Mouse (Mus musculus): ENCODE results near the gene Endou. TPM values are rescaled to one million over a fixed set of nuclear protein-coding genes. Genes with fewer than 3 reads are reported as not detected.
"Not testable (repeated sequence)": the region's sequence is repeated elsewhere in the genome, so short reads cannot be mapped to it uniquely, and the experiment has no call there.

Gene Endou
- polyA plus RNA-seq, 1 experiment from 2014 or later = 0.17 TPM

- H3K27me3 ChIP-seq = no peaks in the 10 kb centered on the region
- no peak for DNase-seq (ENCODE audit: low read depth, low spot score)
- ChIA-PET CTCF (interaction anchor here (4.1 kb wide), 1 partner anchor 9 kb away, joined by 19 read pairs; no protein-coding TSS in a partner anchor), POLR2A (interaction anchor here (0.5 to 0.7 kb wide), 2 partner anchors 8 to 226 kb away, joined by 3 to 4 read pairs; no protein-coding TSS in a partner anchor)
- TF ChIP-seq CTCF (IDR thresholded peaks at IDR 0.05) = no peak
- in situ Hi-C loops (cut with MboI; ENCODE audit: low pct_unique_long_range_greater_than_20kb) = no loop called here
- ATAC-seq = no peak
Measured at GRCm38 (mm10) chr15:97675927-97676326, 55.2 kb downstream of the Endou start.

- in situ Hi-C loops (cut with MboI; ENCODE audit: low pct_unique_long_range_greater_than_20kb) = loop anchor here (25.0 kb wide), 1 partner anchor 712 kb away; no protein-coding TSS in a partner anchor
- DNase-seq (ENCODE audit: low read depth, low spot score) (no peak), ATAC-seq (no peak)
- no peaks in the 10 kb centered on the region for H3K27me3 ChIP-seq
- CTCF ChIA-PET = no interaction called here
- TF ChIP-seq CTCF (IDR thresholded peaks at IDR 0.05) = no peak
- POLR2A ChIA-PET = interaction anchor here (0.6 kb wide), 1 partner anchor 132 kb away, joined by 3 read pairs; no protein-coding TSS in a partner anchor
Measured at GRCm38 (mm10) chr15:97674423-97674822, 56.7 kb downstream of the Endou start.

- no peaks in the 10 kb centered on the region for H3K27me3 ChIP-seq
- in situ Hi-C loops (cut with MboI; ENCODE audit: low pct_unique_long_range_greater_than_20kb) = loop anchor here (25.0 kb wide), 1 partner anchor 711 kb away; no protein-coding TSS in a partner anchor
- CTCF ChIA-PET = interaction anchor here (1.3 kb wide), 1 partner anchor 9 kb away, joined by 7 read pairs; no protein-coding TSS in a partner anchor
- POLR2A ChIA-PET = interaction anchor here (0.6 kb wide), 1 partner anchor 133 kb away, joined by 3 read pairs; no protein-coding TSS in a partner anchor
- no peak for DNase-seq (ENCODE audit: low read depth, low spot score)
- no peak for TF ChIP-seq CTCF (IDR thresholded peaks at IDR 0.05)
- no peak for ATAC-seq
Measured at GRCm38 (mm10) chr15:97673256-97674000, 57.7 kb downstream of the Endou start.

GRCm38 (mm10) chr15:97672211-97672765 lies 58.9 kb downstream of the Endou start:
- no peak for DNase-seq (ENCODE audit: low read depth, low spot score)
- POLR2A ChIA-PET = no interaction called here
- no peak for ATAC-seq
- CTCF ChIA-PET = no interaction called here
- no peaks in the 10 kb centered on the region for H3K27me3 ChIP-seq
- in situ Hi-C loops (cut with MboI; ENCODE audit: low pct_unique_long_range_greater_than_20kb) = loop anchor here (25.0 kb wide), 1 partner anchor 710 kb away; no protein-coding TSS in a partner anchor
- TF ChIP-seq CTCF (IDR thresholded peaks at IDR 0.05) = no peak

GRCm38 (mm10) chr15:97670554-97670953 lies 60.6 kb downstream of the Endou start:
- ChIA-PET CTCF (interaction anchor here (2.9 kb wide), 1 partner anchor 179 kb away, joined by 7 read pairs; no protein-coding TSS in a partner anchor), POLR2A (no interaction called here)
- H3K27me3 ChIP-seq = no peaks in the 10 kb centered on the region
- DNase-seq (ENCODE audit: low read depth, low spot score) (no peak), ATAC-seq (no peak)
- in situ Hi-C loops (cut with MboI; ENCODE audit: low pct_unique_long_range_greater_than_20kb) = loop anchor here (25.0 kb wide), 1 partner anchor 708 kb away; no protein-coding TSS in a partner anchor
- TF ChIP-seq CTCF (IDR thresholded peaks at IDR 0.05) = no peak

- CTCF ChIA-PET = interaction anchor here (0.8 to 3.8 kb wide), 7 partner anchors 9 to 182 kb away, joined by 3 to 25 read pairs (median 7); no protein-coding TSS in a partner anchor
- ATAC-seq; DNase-seq (ENCODE audit: low read depth, low spot score); H3K27me3 ChIP-seq: not testable (repeated sequence)
- in situ Hi-C loops (cut with MboI; ENCODE audit: low pct_unique_long_range_greater_than_20kb) = loop anchor here (5.0 to 25.0 kb wide), 3 partner anchors 431 to 706 kb away; no protein-coding TSS in a partner anchor
- POLR2A ChIA-PET = interaction anchor here (1.2 to 1.4 kb wide), 2 partner anchors 8 to 11 kb away, joined by 3 to 4 read pairs; no protein-coding TSS in a partner anchor
Measured at GRCm38 (mm10) chr15:97668158-97668877, 62.8 kb downstream of the Endou start.

DNA sequence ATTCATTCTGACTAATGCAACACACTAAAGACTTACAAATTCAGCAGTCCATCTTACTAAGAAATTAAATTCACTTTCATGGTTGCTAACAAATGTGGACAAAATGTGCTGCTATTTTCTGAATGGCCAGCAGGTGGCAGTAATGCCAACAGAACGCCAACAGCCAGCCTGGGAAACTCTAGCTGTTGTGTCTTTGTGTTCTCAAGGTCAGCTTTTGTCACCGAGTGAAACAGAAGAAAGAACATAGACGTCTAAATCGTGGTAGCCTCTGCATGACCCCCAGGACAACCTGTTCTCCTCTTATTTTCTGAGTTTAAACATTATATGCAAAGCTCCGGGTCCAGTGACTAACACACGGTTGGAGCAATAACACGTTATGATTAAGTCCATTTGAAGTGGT lies 63.7 kb downstream of the Endou start:
- in situ Hi-C loops (cut with MboI; ENCODE audit: low pct_unique_long_range_greater_than_20kb) = loop anchor here (5.0 to 25.0 kb wide), 3 partner anchors 430 to 705 kb away; no protein-coding TSS in a partner anchor
- no peaks in the 10 kb centered on the region for H3K27me3 ChIP-seq
- ATAC-seq (no peak), DNase-seq (ENCODE audit: low read depth, low spot score) (peak; percentile 44)
- CTCF ChIA-PET = interaction anchor here (0.8 to 3.8 kb wide), 9 partner anchors 10 to 468 kb away, joined by 3 to 25 read pairs (median 6); no protein-coding TSS in a partner anchor
- TF ChIP-seq CTCF (IDR thresholded peaks at IDR 0.05) = peak; percentile 95
- POLR2A ChIA-PET = interaction anchor here (1.2 to 1.4 kb wide), 2 partner anchors 9 to 12 kb away, joined by 3 to 4 read pairs; no protein-coding TSS in a partner anchor

DNA sequence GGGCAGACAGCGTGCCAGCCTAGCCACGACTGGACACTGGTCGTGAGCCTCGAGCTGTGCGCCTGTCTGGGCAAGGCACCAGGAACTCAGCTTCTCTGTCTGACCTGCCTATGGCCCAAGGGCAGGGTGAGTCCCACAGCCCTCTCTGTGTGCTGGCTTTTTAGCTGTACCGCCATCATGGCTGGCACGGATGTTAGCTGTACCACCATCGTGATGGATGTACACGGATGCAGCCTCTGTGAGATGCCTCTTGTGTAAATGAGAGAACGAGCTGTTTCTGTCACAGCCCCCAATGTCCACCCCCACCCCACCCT lies 64.7 kb downstream of the Endou start:
- ATAC-seq (no peak), DNase-seq (ENCODE audit: low read depth, low spot score) (no peak)
- no peak for TF ChIP-seq CTCF (IDR thresholded peaks at IDR 0.05)
- POLR2A ChIA-PET = no interaction called here
- in situ Hi-C loops (cut with MboI; ENCODE audit: low pct_unique_long_range_greater_than_20kb) = loop anchor here (5.0 to 25.0 kb wide), 3 partner anchors 429 to 704 kb away; no protein-coding TSS in a partner anchor
- CTCF ChIA-PET = interaction anchor here (1.0 to 3.8 kb wide), 10 partner anchors 11 to 475 kb away, joined by 3 to 25 read pairs (median 6); no protein-coding TSS in a partner anchor
- H3K27me3 ChIP-seq = no peaks in the 10 kb centered on the region

DNA sequence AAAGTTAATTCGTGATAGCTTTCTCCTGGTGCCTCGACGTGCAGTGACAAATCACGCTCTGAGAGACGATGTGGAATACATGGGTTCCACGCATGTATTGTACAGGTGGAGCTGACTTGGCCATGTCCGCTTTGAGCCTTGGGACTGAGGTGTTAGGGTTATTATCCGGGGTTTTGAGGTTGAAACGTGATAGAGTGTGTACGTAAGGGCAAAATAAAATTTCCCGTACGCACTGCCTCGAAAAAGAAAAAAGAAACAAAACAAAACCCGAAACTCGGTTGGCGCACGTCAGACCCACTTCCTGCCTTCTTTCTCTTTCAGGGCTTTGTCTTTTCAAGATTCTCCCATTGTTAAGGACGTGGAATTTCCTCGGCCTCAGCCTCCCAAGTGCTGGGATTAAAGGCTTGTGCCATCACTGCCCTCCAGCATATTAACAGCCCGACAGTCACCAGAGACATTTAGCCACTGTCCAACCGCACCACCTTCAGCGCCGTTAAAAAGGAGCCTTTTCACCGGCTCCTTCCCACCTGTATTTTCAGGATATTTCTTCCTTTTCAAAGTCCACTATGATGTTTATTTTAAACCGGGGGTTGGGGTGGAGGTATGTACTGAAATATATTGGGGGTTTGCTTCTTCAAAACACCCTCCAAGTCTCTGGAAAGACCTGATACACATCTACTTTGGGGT lies 65.2 kb downstream of the Endou start:
- DNase-seq (ENCODE audit: low read depth, low spot score) (no peak), ATAC-seq (no peak)
- ChIA-PET CTCF (interaction anchor here (0.6 to 3.8 kb wide), 12 partner anchors 11 to 1140 kb away, joined by 3 to 25 read pairs (median 5); partner anchors contain the start of gene Tmem106c), POLR2A (no interaction called here)
- in situ Hi-C loops (cut with MboI; ENCODE audit: low pct_unique_long_range_greater_than_20kb) = loop anchor here (5.0 to 25.0 kb wide), 3 partner anchors 429 to 704 kb away; no protein-coding TSS in a partner anchor
- H3K27me3 ChIP-seq = no peaks in the 10 kb centered on the region
- TF ChIP-seq CTCF (IDR thresholded peaks at IDR 0.05) = no peak

Measured in Patski (cell line).